Mouse (Mus musculus): ENCODE measurements around the gene Tlk2.

The Tlk2 gene

DNA sequence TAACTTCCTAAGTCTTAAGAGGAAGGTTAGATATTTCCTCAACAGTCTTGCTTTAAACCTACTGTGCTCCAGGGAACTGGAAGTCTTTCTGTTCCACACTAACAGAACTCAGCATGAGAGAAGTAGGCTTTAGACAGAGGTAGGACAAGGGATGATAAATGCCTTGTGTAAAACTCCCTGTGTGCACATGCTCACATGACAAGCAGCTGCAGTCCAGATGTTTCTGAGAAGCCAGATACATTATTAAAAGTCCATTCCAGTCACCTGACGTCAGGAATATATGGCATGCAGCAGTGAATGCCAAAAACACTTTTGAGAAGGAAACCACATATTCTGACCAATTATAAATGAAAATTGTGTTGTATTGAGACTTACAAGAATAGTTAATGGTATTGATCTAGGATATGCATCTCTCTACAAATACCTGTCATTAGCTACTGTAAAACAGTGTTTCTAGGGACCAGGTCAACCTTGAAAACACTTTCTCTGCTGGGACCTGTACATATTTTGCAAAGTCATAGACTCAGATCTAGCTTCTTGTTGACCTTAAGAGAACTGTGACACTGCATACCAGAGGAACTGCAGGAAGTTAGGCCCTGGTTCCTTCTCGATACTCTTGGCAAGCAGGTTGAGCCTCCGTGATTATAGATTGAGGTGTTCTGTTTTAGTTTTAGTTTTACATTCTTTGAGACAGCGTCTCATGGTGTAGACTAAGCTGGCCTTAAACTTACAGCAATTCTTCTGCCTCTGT is 83.2 kb downstream of the Tlk2 start:
- in situ Hi-C loops (cut with MboI, MseI), result no loop called here

DNA sequence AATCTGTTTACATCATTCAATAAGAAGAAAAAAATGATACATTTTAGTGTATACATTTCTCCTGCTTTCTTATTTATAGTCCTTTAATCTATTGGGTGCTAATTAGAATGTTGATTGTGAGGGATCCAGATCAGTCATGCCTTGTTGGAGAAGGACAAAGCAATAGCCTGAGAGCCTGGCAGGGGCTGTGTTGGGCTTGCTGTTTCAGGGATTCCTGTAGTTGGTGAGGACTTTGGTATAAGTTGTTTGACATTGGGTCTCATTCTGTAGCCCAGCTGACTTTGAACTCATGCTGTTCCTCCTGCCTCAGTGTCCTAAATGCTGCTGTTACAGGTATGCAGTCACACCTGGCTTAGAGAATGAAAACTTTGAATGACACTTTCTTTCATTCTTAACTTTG is 85.9 kb downstream of the Tlk2 start:
- in situ Hi-C loops (cut with MboI, MseI), result no loop called here

DNA sequence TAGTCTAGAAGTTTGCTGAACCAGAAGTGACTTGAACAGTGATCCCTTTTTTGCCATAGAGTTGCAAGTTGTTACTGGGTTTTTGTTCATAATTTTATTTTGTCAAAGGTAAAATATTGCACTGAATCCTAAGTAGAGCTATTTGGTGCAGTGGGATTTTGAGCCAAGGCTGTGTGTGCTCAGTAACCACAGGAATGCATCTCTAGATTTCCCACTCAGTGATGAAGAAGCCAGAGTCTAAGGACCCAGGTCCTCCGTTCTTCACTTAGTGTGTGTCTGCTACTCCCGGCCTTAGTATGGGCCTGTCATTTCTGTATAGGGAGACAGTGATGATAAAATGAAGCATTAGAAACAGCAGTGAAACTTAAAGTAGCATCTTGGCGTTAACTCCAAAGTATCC is 86.4 kb downstream of the Tlk2 start:
- in situ Hi-C loops (cut with MboI, MseI), result no loop called here

GRCm38 (mm10) chr11:105270155-105270554 is 91.5 kb downstream of the Tlk2 start:
- in situ Hi-C loops (cut with MboI, MseI), result no loop called here

- in situ Hi-C loops (cut with MboI, MseI), result no loop called here
Observed at GRCm38 (mm10) chr11:105280456-105280855, 101.8 kb downstream of the Tlk2 start.

GRCm38 (mm10) chr11:105281291-105281690 is 102.7 kb downstream of the Tlk2 start:
- in situ Hi-C loops (cut with MboI, MseI), result no loop called here

DNA sequence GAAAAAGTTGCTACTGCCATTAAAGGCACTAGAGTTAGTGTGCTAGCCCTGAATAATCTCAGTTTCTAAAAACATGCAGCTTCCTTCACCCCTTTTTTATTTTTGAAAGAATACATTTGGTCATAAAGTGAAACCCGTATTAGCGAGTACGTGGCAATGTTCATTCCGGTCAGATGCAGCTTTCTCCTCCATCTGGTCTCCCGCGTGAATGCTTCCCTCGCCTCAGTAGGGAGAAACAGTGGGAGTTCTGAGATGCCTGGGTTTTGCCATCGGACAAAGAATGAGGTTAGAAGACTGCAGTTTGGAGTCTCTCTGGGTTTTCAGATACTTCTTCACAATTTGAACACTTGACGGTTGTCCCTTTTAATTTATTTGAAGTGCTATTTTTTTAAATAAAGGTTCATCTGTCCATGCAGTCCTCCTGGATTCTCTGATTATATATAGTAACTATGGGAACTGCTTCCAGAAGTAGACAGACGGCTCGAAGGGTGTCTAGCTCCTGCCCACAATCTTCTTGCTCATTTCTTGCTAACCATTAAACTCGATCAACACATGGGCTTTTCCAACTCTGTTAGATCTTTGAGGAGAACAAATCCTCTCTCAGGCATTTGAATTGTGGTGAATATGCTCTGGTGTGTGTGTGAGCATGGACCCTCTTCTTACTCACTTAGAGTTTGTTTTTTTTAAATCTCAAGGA is 103.3 kb downstream of the Tlk2 start:
- in situ Hi-C loops (cut with MboI, MseI), result no loop called here

DNA sequence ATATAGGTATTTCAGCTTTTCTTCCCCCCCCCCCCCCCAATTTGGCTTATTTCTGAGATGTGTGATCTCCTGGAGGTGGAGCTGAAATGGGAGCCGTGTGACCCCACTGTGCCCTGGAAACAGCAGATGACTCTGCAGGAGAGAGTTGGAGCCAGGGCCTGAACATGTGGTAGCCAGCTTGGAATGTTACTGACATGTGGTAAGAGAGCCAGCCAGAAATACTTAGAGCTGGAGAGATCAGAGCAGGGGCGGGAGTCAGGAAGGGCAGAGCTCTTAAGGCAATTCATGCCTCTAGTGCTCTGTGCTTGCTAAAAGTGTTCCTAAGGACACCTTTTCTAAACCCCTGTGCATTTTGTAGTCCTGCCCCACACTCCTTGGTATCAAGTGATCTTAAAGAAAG is 103.9 kb downstream of the Tlk2 start:
- in situ Hi-C loops (cut with MboI, MseI), result no loop called here

DNA sequence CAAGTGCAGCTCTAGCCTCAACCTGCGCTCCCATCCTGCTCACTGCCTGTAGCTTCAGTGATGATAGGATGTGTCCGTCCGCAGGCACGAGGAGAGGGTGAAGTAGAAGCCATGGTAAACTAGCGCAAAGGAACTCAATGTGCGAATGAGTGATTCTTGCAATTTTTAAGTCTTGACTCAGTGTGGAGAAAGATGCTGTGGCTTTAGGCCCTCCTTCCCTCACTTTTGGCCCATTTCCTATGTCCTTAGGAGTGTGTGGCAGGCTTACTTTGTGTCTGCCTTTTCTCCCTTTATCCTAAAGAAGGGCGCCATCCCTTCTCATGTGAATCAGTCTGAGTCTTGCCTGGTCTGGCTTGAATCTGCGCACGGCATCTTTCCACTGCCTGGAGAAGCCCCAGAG is 104.4 kb downstream of the Tlk2 start:
- in situ Hi-C loops (cut with MboI, MseI), result no loop called here

- in situ Hi-C loops (cut with MboI, MseI), result no loop called here
Observed at GRCm38 (mm10) chr11:105285720-105286119, 107.1 kb downstream of the Tlk2 start.

DNA sequence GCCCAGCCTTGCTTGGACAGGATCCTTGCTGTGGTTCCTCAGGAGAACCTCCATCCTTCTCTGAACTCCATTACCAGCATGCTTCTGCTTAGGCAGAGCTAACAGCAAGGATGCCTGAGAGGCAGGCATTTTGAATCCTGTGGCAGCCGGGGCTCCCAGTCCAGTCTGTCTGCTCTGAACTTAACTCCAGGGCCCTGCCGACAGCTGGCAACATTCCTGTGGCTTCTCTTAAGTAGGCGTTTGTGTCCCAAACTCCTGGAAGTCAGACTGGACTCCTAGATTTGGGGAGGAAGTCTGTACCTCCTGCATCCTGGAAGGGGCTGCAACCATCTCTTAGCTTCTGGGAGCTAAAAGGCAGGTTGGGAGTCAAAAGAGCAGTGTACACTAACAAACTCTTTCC is 110.8 kb downstream of the Tlk2 start:
- in situ Hi-C loops (cut with MboI, MseI), result no loop called here

DNA sequence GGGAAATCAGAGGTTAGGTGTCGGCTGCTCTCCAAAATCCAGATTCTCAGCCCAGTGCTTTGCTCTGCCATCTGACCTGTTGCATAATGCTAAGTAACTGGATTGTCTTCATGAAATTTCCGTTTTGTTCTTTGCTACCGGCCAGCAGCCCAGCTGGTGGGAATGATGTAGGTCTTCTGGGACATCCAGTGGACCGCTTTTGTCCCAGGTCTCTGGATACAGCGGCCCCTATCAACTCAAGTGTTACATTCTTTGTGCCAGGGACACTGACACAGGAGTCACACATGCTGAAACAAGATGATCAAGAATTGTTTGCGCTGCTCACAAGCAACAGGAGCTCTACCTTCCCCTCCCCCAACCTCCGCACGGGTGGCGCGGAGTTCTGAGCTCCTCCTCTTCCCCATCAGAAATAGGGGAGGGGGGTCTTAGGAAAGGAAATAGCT is 113.1 kb downstream of the Tlk2 start:
- in situ Hi-C loops (cut with MboI, MseI), result loop anchor here (10.0 kb wide), 2 partner anchors 1197 to 1267 kb away; no protein-coding TSS in a partner anchor

DNA sequence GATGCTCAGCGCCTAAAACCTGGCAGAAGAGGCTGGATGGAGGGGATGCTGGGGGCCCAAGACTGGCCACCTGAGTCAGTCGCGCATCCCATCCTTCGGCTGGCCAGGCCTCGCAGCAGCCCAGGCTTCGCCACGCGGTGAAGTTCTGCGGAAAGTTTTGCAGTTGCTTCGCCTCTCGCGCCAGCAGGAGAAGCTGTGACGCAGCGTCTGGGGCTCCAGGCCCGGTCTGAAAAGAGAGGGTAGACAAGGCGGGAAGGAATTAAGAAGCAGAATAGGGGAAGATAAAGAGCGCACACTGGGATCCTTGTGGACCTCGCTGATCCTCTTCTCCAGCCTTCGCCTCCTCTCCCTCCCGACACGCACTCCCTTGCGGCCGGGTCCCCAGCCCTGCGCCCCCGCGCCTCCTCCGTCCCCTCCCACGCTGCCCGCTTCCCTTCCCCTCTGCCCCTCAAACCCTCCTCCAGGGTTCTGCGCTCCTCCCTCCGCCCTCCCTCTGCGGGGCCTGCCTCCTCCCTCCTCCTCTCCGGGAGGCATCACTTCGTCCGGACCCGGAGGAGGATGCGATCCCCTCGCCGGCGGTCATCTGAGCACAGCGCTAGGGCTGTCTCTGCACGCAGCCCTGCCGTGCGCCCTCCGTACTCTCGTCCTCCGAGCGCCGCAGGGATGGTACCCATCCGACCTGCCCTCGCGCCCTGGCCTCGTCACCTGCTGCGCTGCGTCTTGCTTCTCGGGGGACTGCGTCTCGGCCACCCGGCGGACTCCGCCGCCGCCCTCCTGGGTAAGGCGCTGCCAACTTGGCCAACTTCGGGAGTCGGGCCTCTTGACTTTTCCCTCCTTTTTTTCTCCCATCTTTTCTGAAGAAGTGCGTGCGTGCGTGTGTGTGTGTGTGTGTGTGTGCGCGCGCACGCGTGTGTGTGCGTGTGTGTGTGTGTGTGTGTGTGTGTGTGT is 113.8 kb downstream of the Tlk2 start, which contains the start of gene Mrc2:
Gene Mrc2, plus strand, starts transcription at position 520 of the 948 bp plus-strand sequence.
- in situ Hi-C loops (cut with MboI, MseI), result loop anchor here (10.0 kb wide), 2 partner anchors 1198 to 1268 kb away; no protein-coding TSS in a partner anchor

DNA sequence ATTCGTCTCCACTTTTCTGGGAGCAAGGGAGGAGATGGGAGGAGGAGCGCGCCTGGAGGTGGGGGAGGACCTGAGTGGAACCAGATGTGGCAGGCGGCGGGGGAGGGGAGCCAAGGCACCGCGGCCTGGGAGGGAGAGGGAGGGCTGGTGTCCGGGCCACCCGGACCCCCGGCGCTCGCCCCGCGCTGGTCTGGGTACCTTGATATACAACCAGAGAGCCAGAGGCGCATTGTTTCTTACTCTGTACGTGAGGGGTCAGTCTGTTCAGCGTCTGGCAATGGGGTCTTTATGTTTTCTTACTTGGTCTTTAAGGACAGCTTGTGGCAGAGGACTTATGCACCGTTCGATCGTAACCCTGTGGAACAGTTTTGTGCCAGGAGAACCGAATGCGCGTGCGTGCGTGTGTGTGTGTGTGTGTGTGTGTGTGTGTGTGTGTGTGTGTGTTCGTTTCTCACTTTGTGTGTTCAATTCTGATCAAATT is 114.5 kb downstream of the Tlk2 start:
- in situ Hi-C loops (cut with MboI, MseI), result loop anchor here (10.0 kb wide), 2 partner anchors 1198 to 1268 kb away; no protein-coding TSS in a partner anchor

- in situ Hi-C loops (cut with MboI, MseI), result loop anchor here (10.0 kb wide), 2 partner anchors 1199 to 1269 kb away; no protein-coding TSS in a partner anchor
Observed at GRCm38 (mm10) chr11:105293901-105294494, 115.4 kb downstream of the Tlk2 start.

GRCm38 (mm10) chr11:105296084-105296483 is 117.5 kb downstream of the Tlk2 start:
- in situ Hi-C loops (cut with MboI, MseI), result loop anchor here (10.0 kb wide), 2 partner anchors 1201 to 1271 kb away; no protein-coding TSS in a partner anchor

GRCm38 (mm10) chr11:105310197-105310596 is 131.6 kb downstream of the Tlk2 start:
- in situ Hi-C loops (cut with MboI, MseI), result loop anchor here (10.0 kb wide), 1 partner anchor 1765 kb away; no protein-coding TSS in a partner anchor

GRCm38 (mm10) chr11:105311291-105311975 is 132.8 kb downstream of the Tlk2 start:
- in situ Hi-C loops (cut with MboI, MseI), result loop anchor here (10.0 kb wide), 1 partner anchor 1767 kb away; no protein-coding TSS in a partner anchor

DNA sequence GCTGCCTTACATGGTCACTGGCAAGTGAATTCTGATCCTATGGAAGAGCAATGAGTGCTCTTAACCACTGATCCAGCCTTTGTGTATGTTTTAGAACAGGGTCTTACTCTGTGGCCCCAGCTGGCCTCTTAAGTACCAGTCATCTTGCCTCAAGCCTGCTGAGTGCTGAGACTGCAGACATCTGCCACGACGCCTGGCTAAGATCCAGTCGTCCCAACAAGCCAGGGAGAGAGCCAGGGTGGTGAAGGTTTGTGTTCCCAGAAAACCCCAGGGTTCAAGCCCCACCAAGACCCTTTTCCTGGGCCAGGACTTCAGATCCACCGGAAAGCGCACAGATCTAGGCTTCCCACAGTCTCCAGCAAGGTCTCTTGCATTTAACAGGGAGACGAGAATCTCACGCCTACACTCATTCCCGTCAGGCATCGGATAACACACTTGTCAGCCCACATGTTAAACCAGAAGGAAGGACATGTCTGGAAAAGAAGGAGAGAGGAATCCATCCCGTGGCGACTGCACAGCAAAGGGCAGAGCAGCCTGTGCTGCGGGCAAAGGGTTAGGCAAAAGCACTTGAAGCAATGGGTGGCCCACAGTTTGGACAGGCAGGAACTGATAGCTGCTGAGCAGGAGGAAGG is 133.8 kb downstream of the Tlk2 start:
- in situ Hi-C loops (cut with MboI, MseI), result loop anchor here (10.0 kb wide), 1 partner anchor 1768 kb away; no protein-coding TSS in a partner anchor

Data from T-helper 2 cell (primary cell).